Mouse (Mus musculus) left cerebral cortex, adult 2 months (tissue): ENCODE results near the gene Dhrs7c. TPM values are rescaled to one million over a fixed set of nuclear protein-coding genes. Genes with fewer than 3 reads are reported as not detected.

Source experiments
- DNase-seq, 2 experiments: peaks; one replicate each; pipeline ENCODE4 v3.0.0; 2021 to 2022; ENCODE audit warnings: low spot score in 2 of 2, mixed read lengths in 1 of 2; ENCODE audit errors: extremely low spot score in 1 of 2
- H3K27ac ChIP-seq: fragments of 200-600 bp; 2 replicates; pipeline ENCODE4 v1.8.1; 2022
- H3K4me3 ChIP-seq: fragments of 200-600 bp; 2 replicates; pipeline ENCODE4 v1.8.1; 2022
- CTCF ChIP-seq: fragments of 200-600 bp; IDR thresholded peaks from 2 replicates; pipeline ENCODE4 v1.8.1; 2022; ENCODE audit warnings: antibody characterized with exemption, mild to moderate bottlenecking, moderate library complexity
- intact Hi-C: fragments of 180-260 bp; cut with DNase I; formaldehyde crosslinking; loops from one replicate; pipeline ENCODE4 v1.15.1; 2025
- total RNA-seq, 2 experiments: library from RNA; stranded (reverse); gene quantifications; 2 replicates each; pipeline ENCODE4 v1.2.3; 2021

Gene Dhrs7c
- total RNA-seq, 2 experiments from 2014 or later = 0.32 TPM; not detected in 1

DNA sequence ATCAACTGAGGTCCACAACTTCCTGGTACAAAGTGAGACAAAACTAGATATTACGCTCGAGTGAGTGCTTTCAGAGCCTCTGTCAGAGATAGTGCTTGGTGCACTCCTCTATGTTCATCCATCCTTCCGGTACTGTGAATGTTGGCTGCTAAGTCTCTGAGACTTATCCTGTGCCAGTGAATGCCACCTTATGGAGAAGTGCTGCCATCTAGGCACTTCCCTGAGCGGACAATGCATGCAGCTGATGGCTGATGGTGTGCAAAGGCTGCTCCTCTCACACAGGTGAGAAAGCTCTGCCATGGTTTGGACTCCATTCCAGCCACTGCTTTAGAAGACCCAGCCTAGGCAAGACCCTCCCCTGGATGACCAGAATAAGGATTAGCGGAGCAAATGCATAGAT lies 10.1 kb downstream of the Dhrs7c start:
- Histone ChIP-seq H3K27ac (no peak overlapping the region), H3K4me3 (no peak overlapping the region)
- intact Hi-C loops = loop anchor here (5.0 to 10.0 kb wide), 2 partner anchors 121 to 693 kb away; no protein-coding TSS in a partner anchor
- DNase-seq = no peak
- peak; percentile 47 for TF ChIP-seq CTCF

DNA sequence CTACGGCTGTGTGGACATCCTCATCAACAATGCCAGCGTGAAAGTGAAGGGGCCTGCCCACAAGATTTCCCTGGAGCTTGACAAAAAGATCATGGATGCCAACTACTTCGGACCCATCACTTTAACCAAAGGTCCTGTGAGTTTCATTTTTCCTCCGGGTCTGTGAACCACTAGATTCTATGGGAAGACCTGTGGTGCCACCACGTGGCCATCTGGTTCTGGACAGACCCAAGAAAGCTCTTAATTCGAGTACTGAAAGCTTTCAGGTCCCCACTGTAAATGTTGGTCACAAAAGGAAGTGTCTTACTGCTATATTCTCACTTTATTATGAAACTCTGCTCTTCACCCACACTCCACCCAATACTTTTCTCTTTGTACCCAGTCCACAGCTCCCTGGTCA lies 13.5 kb downstream of the Dhrs7c start:
- no peak for DNase-seq
- H3K27ac ChIP-seq = no peak overlapping the region
- peak; percentile 46 for TF ChIP-seq CTCF
- intact Hi-C loops = no loop called here
- H3K4me3 ChIP-seq = no peak overlapping the region

DNA sequence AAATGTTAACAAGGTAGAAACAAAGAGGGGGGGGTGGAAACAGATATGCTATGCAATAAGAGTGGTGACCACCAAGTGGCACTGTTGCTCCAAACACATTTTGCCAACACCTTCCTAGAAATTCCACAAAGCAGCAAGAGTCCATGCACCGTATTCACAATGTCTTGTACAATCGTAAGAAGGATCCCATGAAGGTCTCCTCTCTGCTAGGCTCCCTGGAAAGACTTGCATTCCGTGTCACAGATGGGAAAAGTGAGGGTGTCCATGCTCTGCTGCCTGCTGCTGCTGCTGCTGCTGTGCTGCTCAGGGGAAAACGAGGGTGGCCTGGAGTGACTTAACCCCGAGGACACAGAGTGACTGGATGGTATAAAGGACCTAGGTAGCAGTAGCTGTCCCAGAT lies 21.6 kb downstream of the Dhrs7c start:
- peak; percentile 76 for TF ChIP-seq CTCF
- no peak overlapping the region for H3K4me3 ChIP-seq
- peak; percentile 39 to 45 for DNase-seq
- intact Hi-C loops = loop anchor here (2.0 to 5.0 kb wide), 3 partner anchors 69 to 588 kb away; no protein-coding TSS in a partner anchor
- no peak overlapping the region for H3K27ac ChIP-seq

DNA sequence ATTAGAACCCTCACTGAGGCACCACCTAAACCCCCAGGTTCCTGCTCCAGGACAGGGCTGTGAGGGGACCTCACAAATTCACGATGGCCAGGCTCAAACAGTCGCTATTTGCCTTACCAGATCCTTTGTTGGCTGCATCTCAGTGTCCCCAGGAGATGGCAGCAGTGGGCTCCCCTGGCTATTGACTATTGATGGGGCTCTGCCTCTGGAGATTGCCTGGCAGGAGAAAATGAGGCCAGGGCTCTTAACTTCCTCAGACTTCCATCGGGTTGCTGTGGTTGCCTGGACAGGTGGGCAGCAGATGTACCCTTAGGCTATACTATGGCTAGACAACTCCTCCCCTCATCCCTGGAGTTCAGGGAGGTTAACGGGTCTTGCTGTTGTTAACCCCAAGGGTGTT lies 22.2 kb downstream of the Dhrs7c start:
- peak; percentile 32 to 50 for DNase-seq
- intact Hi-C loops = loop anchor here (2.0 to 5.0 kb wide), 3 partner anchors 69 to 587 kb away; no protein-coding TSS in a partner anchor

DNA sequence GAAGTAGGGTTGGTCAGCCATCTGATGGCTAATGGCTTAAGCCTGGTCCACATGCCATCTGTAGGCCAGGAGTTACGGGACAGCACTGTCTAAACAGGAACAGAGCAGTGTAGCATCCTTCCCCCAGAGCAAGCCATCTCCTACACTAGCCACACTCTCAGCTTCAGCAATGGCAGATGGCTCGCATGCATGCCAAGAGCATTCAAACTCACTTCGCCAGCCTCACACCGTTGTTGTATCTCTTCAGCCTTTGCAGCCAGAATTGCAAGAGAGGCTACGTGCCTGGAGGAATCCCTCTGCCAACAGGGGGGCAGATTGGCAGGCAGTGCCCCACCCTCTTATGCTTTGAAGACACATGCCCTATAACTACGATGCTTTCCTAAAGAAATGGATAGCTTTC lies 23.6 kb downstream of the Dhrs7c start:
- Histone ChIP-seq H3K27ac (no peak overlapping the region), H3K4me3 (no peak overlapping the region)
- intact Hi-C loops = loop anchor here (2.0 to 5.0 kb wide), 3 partner anchors 67 to 586 kb away; no protein-coding TSS in a partner anchor
- TF ChIP-seq CTCF = no peak
- no peak for DNase-seq

More for the DNA sequence above, 22.2 kb downstream of the Dhrs7c start:
- Histone ChIP-seq H3K4me3 (no peak overlapping the region), H3K27ac (no peak overlapping the region)
- TF ChIP-seq CTCF = peak; percentile 63

DNA sequence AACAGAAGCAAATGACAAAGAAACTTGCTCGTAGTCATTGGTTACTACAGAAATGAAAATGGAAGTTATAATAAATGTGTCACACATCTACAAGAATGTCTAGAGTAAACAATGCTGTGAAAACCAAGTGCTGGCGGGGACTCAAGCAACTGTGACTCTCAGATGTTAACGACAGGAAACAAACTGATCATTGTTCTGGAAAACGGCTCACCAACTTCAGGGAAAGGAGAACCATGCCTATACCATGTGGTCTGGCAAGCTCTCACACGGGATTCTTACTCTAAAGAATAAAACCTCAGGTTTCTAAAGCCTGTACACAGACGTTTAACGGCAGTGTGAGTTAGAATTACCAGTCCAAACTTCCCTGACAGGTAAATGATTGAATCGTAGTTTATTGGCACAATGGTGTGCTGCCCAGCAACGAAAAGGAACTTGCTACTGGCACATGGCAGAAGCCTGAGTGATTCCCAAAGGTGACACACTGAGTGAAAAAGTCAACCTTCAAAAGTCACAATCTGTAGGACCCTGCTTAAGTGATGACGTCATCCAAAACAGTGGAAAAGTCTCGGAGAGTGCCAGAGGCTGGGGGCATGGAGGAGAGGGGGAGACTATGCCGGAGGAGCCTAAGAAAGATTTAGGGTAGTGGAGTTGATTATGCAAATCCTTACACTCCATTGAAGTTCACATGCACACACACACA lies 30.5 kb downstream of the Dhrs7c start:
- no peak overlapping the region for H3K27ac ChIP-seq
- no peak overlapping the region for H3K4me3 ChIP-seq
- no peak for TF ChIP-seq CTCF
- no peak for DNase-seq
- intact Hi-C loops = no loop called here

DNA sequence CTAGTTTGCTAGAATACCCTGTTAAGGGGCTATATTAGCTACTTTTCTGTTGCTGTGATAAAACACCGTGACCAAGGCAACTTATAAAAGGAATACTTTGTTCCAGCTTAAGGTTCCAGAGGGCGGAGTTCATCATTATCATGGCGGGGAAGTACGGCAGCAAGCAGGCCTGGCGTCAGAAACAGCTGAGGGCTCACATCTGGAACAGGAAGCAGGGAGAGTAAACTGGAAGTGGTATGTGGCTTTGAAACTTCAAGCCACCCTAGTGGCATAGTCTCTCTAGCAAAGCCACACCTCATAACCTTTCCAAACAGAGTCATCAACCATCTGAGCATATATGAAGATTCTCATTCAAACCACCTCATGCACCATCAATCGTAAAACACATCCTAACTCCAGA lies 31.5 kb downstream of the Dhrs7c start:
- Histone ChIP-seq H3K27ac (no peak overlapping the region), H3K4me3 (no peak overlapping the region)
- no peak for DNase-seq
- intact Hi-C loops = no loop called here
- TF ChIP-seq CTCF = no peak

DNA sequence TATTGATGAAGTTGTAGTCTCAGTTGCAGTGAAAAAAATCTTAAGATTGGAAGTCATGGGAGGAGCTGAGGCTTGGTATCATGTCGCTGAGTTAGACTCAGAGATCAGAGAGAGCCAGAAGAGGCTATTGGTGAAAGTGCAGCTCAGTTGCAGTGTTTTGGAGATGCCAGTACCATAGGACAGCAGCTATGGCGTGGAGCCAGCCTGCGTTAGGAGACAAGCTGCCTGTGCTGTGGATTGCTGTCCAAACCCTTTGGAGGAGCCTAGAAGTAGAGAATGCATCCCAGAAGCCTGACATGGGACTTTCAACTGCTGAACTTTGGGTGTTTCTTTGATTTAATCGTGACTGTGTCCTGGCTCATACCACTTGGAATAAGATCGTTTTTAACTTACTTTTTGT lies 33.8 kb downstream of the Dhrs7c start:
- intact Hi-C loops = no loop called here
- H3K27ac ChIP-seq = no peak overlapping the region
- H3K4me3 ChIP-seq = no peak overlapping the region
- TF ChIP-seq CTCF = no peak
- no peak for DNase-seq

DNA sequence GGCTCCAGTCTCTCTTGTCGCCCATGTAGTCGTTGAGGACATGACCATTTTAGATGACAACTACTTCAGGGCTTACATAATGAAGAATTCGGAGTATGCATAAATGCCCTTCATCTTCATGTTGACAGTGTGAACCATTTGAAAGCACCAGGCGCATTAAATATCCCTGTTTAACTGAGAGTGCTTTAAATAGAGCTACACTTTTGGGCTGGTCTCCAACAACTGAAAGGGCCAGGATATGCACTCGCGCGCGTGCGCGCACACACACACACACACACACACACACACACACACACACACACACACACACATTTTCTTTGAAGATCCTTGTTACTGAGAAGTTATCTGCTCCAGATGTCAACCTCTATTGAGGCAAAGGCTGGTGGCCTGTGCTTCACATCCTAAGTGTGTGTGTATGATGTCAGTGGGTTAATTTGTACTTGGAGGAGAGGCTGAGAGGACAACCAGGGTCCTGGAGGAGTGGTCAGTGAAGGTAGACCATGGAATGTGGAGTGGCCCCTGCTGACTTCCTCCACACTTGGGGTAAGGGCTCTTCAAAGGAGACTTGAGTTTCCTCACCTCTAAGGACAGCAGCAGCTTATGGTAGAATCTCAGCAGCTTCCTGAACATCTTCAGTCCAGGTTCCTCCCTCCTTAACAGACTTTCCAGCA lies 37.6 kb downstream of the Dhrs7c start:
- TF ChIP-seq CTCF = no peak
- no peak for DNase-seq
- no peak overlapping the region for H3K4me3 ChIP-seq
- intact Hi-C loops = no loop called here
- no peak overlapping the region for H3K27ac ChIP-seq

DNA sequence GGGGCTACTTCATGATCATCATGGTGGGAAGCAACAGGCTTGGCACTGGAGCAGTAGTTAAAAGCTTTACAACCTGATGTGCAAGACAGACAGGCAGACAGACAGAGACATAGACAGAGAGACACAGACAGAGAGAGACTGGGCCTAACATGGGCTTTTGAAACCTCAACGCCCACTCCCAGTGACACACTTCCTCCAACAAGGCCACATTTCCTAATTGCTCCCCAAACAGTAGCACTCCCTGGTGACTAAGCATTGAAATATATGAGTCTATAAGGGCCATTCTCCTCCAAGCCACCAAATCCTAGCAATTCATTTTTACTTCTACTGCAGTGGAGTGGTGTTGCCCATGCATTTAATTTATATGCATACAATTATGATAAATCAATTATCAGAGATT lies 41.8 kb downstream of the Dhrs7c start:
- TF ChIP-seq CTCF = no peak
- intact Hi-C loops = no loop called here
- DNase-seq = no peak
- Histone ChIP-seq H3K27ac (no peak overlapping the region), H3K4me3 (no peak overlapping the region)

DNA sequence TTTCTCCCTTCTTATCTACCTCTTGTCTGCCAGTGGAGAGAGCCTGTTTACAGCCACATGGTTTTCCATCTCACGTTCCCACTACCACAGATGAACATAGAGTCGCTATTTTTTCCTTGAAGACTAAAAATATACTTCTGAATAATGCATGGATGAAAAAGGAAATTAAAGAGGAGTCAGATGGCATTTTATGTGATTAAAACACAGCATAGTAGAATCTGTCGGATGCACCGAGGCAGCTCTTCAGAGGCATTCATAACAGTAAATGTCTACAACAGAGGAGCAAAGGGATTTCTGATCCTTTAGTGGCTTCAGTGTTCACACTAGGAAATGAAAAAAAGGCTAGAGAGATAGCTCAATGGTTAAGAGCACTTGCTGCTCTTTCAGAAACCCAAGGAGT lies 47.2 kb downstream of the Dhrs7c start:
- Histone ChIP-seq H3K4me3 (no peak overlapping the region), H3K27ac (no peak overlapping the region)
- intact Hi-C loops = no loop called here
- TF ChIP-seq CTCF = no peak
- DNase-seq = no peak

DNA sequence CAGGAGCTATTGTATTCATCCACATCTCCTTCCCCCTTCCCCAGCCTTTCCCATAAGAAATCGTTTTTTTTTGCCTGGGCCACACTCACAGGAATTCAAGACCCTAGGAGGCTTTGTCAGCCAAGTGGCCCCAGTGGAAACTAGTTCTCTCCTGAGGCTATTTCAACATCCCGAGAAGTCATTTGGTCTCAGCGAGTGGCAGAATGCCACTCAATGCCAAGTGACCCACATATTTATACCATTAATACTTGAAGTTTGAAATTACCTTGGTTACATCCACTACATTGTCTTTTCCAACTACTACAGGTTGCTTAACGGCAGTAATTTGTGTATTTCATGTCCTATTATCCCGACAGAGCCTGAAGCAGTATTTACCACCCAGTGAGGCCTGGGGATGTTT lies 53.8 kb downstream of the Dhrs7c start:
- no peak for TF ChIP-seq CTCF
- Histone ChIP-seq H3K27ac (no peak overlapping the region), H3K4me3 (no peak overlapping the region)
- DNase-seq = no peak
- intact Hi-C loops = no loop called here
